Mouse (Mus musculus): ENCODE data around the gene Ptpn18. TPM values are rescaled to one million over a fixed set of nuclear protein-coding genes. Genes with fewer than 3 reads are reported as not detected.
A peak's percentile ranks its signal among the peaks of the same experiment; 100 is the strongest.

Gene Ptpn18
- total RNA-seq, 2 experiments from 2014 or later, result 4.0 to 4.3 TPM

DNA sequence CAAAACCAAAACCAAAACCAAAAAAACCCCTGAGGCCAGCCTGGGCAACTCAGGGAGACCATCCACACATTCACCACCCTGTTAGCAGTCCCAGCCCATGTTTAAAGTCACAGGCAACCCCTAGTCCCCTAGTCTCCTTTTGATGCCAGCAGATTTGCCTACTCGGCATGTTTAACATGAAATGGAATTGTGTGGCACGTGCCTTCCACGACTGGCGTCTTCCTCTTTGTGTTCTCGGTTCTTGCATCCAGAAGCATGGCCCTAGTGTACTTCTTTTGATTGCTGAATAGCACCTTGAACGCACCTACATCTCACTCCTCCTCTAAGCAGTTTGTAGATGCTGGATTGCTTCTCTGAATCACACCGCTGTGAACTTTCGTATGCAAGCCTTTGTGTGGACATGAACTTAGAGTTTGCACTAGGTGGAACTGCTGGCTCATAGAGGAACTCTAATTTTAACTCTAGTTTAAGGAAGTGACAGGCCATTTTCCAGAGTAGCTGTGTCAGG lies 4.8 kb downstream of the Ptpn18 start:
- peak; percentile 36 to 59 for DNase-seq

DNA sequence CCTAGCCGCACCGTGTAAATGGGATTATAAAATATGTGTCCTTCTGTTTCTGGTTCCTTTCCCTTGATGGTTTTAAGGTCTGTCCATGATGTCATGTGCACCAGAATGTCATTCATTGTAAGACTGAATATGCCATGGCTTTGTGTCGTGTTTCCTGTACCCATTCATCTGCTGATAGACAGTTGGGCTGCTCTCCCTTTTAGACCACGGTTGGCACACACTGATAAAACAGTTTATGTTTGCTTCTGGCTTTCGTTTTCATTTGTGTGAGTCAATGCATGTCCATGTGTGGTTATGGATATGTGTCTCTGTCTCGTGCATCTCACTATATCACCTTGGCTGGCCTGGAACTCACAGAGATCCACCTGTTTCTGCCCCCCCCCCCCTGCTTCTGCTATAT lies 5.9 kb downstream of the Ptpn18 start:
- DNase-seq, result no peak

GRCm38 (mm10) chr1:34468051-34468450 lies 8.5 kb downstream of the Ptpn18 start:
- no peak for DNase-seq

GRCm38 (mm10) chr1:34468500-34468899 lies 8.9 kb downstream of the Ptpn18 start:
- DNase-seq, result no peak

- DNase-seq, result no peak
These were observed 10.2 kb downstream of the Ptpn18 start for GRCm38 (mm10) chr1:34469801-34470200.

- DNase-seq, result peak; percentile 68 to 72
These were observed 13.1 kb downstream of the Ptpn18 start for GRCm38 (mm10) chr1:34472427-34473300.

GRCm38 (mm10) chr1:34478891-34479655 lies 19.5 kb downstream of the Ptpn18 start:
- DNase-seq, result no peak

- DNase-seq, result no peak
These were observed 21.2 kb downstream of the Ptpn18 start for GRCm38 (mm10) chr1:34480801-34481200.

DNA sequence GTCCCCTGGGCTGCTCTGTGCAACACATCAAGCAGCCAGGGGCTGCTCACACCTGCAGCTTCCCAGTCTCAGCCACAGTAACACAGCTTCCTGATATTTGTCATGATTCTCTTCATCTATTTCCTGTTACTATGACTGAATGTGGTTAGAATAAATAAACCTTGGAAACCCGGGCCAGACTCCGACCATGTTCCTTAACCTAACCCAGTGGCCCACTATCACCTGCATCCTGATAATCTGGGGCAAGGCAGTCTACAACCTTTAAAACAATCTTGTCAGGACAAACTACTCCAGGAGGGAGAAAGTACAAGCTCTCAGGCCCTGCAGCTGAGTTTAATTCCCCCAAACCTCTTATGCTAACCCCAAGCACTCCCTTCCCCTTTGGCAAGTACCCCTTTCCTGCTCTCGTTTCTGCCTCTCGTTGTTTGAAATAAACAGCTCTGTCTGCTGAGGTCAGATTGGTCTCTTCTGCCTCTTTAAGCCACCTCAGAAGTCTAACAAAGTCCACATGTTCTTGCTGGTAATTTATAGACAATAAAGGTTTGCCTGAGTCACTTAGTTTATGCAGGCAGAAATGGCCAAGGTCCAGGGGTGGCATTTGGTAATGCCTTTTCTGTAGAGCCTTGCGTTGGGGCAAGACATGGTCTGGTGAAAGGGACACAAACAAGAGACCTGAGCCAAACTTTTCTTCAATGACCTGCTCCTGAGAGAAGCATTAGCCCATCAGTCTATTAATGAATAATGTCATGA lies 22.5 kb downstream of the Ptpn18 start:
- no peak for DNase-seq

DNA sequence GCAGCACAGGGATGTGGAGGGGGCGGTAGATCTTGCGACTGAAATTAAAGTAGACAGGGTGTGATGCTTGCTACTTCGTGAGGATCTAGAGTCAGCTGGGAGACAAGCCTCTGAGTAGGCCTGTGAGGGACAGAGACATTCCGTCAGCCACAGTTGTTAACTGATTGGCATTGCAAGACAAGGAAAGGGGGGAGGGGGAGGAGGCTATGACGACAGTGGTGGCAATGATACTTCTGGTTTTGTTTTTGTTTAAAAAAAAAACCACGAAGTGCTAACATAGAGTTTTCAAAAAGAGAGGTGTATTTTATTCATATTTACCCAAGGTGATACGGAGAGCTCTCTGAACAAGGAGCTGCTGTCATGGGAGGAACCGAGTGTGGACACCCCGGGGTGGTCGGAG lies 24.9 kb downstream of the Ptpn18 start:
- DNase-seq, result no peak

DNA sequence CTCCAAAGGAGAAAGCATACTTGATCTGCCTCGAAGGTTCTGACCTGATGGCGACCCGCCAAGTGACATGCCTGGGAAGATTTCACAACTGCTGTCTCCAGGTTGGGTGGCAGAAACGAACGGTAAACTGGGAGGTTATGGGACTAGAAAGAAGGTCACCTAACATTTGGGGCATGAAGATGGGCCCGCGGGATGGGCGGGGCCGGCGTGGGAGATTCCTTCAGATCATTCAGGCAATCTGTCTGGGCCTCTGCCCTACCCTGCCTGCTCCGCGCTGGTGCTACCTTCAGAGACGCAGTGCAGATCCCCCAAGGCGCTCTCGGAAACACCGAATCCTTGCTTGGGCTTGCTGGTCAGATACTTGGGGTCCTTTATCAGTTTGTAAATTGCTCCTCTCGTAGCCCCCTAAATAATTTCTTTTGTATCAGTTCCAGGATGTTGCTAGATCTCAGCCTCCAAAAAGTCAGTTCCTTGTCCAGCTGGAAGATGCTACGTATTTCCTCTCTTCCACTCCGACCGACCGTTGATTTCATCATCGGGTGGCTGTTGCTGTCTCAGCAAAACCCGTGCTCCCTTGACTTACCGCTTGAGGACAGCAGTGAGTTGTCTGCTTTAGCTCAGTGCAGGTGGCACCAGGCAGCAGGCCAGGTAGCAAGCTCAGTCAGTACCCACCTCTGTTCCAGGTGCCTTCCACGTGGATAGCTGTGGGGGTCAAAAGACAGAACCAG lies 26.1 kb downstream of the Ptpn18 start:
- DNase-seq, result peak; percentile 50 to 59

DNA sequence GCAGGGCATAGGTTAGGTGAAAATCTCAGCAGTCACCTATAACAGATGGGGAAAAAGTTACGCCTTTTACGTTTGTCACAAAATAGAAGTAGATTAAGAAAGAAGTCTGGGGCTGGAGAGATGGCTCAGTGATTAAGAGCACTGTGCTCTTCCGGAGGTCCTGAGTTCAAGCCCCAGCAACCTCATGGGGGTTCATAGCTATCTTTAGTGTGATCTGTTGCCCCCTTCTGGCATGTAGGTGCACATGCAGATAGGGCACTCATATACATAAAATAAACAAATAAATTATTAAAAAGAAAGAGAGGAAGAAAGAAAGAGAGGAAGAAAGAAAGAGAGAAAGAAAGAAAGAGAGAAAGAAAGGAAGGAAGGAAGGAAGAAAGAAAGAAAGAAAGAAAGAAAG lies 27.8 kb downstream of the Ptpn18 start:
- no peak for DNase-seq

DNA sequence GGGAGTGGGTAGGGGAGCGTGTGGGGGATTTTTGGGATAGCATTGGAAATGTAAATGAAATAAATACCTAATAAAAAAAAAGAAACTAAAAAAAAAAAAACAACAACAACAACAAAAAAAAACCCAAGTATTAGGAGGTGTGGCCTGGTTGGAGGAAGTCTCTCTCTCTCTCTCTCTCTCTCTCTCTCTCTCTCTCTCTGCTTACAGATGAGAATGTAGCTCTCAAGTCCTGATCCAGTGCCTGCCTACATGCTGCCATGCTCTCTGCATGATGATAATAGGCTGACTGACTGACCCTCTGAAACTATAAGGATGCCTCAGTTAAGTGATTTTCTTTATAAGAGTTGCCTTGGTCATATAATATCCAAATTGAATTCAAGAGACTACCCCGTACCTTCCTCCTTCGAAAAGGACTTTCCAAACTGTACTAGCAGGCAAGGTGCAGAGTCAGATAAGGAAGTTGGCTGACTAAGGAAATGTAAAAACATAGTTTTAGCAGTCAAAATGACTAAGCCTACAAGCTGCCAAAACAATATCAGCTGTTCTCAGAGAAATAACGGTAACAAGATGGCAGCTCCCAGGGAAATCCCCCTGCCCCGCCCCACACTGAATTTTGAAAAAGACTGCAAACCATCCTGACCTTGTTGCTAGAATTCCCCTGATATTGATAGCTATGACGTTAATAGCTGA lies 30.4 kb downstream of the Ptpn18 start:
- DNase-seq, result no peak

DNA sequence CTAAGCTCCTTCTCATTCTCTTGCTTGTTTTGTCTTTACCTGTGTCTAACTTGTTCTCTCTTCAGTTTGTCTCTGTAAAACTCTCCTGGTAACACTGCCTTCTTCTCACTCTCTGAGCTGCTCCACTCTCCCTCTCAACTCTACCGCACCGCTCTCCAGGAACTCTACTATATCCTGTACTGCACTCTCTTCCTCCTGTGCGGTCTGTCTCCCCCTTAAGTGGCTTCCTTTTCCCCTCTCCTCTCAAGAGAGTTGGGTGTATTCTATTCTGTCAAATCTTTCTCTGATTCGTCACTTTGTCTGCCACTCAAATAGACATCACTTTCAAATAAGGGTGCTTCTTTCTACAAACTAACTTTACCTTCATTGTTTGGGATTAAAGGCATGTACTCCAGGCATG lies 31.9 kb downstream of the Ptpn18 start:
- DNase-seq, result no peak

DNA sequence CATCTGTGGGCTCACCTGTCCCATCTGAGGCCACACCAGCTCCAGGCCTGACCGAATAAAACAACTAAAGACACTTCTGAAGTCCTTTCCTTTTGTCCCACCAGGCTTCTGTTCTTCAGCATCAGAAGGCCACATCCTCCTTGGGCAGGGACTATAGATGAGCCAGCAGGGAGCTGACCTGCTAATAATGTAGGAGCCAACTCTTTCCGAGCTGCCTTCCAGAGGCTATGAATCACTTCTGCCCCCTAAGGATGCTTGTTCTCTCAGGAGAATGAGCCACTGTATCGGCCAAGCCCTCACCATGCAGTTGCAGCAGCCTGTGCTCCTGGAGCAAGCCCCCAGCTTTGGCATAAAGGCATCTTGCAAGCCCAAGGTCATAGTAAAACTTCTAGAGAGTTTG lies 43.4 kb downstream of the Ptpn18 start:
- no peak for DNase-seq

DNA sequence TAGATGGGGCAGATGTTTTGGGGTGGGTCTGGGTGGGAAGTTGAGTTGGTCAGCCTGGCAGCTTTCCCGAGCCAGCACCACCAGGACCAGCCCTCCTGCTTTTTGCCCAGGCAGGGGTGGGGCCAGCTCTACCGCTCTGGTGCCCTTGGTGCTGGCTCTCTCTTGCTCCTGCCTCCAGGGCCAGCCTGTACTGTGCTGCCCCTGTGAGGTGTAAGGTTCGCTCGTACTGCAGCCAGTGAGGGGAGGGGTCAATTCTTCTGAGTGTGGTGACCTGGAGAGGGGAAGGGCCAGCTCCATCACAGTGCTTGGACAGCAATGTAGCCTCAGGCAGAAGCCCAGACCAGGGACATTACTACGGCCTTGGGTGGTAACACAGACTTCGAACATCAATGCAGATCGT lies 45.7 kb downstream of the Ptpn18 start:
- no peak for DNase-seq

DNA sequence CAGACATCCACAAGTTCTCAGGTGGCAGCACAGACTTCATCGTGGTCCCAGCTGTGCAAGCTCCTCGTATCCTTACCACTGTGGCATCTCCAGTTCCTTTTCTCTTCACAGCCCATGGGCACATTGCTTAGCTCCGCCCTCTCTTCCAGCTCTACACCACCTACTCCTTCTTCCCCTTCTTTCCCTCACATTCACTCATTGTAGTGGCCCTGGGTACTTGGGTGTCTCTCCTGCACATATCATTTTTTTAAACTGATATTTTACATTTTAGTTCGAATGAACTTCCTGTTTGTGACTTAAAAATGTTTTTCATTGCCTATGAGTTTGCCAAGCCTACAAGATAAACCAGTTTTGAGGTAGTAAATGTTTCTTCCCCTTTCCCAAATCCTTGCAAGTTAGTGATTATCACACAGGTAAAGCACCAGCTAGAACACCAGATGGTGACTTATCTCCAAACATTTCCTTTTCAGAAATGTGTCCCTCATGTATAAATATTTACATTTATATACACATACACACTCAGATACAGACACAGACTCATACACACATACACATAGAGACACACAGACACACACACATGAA lies 46.5 kb downstream of the Ptpn18 start:
- no peak for DNase-seq

DNA sequence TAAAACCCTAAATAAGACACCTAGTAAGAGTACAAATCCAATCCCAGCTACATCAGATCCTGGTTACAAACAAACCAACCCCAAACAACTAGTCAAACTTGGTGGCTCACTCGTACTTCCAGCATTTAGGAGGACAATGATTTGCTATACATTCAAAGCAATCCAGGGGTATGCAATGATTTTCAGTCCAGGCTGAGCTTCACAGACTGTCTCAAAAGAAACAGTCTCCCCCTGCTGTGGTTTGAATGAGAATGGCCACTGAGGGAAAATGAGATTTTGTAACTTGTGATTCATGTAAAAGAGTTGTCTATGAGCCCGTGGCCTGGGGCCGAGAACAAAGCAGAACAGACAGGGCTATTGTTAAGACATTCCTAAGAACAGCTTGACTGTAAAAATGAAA lies 48.4 kb downstream of the Ptpn18 start:
- DNase-seq, result no peak

DNA sequence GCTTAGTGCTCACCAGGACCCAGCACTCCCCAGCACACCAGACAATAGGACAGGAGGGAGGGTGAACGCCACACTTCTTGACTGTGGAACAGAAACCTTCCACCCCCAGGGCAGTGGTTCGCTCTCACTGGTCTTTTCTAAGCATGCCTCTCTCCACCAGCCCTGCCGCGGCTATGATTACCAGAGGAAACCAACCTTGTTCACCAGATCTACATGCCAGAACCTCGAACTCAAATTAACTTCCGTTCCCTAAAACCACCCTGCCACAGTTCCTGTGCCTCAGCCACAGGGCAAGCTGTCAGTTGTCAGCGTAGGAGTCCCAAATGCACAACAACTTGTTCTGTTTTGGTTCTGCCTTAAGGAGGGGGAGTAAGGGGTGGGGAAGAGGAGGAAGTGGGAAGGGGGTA lies 51.0 kb downstream of the Ptpn18 start:
- DNase-seq, result peak; percentile 9 to 18

- DNase-seq, result peak; percentile 26 to 41
These were observed 51.5 kb downstream of the Ptpn18 start for GRCm38 (mm10) chr1:34511027-34511426.

- DNase-seq, result no peak
These were observed 53.5 kb downstream of the Ptpn18 start for GRCm38 (mm10) chr1:34513068-34513467.
